In the genomic region with DNA sequence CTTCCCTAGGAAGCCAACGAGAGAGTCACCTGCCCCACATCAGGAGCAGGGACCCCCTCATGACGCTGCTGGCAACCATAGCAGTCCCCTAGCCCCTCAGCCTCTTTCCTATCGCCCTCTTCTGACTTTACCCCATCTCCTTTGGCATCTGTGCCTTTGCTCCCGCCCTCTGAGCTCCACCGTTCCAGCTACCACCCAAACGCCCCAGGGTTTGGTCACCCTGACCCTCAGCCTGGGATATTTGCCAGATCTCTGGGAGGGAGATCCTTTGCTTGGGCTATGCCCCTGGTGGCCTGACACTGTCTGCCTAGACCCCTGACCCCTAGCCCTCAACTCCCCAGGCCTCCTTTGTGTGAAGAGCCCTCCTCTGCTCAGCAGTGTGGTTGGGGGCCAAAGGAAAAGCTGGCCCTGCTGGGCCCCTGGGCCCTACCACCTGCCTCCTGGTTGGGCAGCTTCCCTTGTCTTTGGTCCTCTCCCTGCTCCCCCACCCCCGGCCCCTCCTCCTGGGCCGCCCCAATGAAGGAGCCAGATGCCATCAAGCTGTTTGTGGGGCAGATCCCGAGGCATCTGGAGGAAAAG, we compare ENCODE assay signal across 13 mouse cellular contexts. TPM values are rescaled to one million over a fixed set of nuclear protein-coding genes. Genes with fewer than 3 reads are reported as not detected.
DNase-seq lines count a peak whose midpoint lies in the region; ATAC-seq and TF ChIP-seq lines count a peak whose summit lies in the region.
"Had no signal": no experiment of that assay in that cellular context is flagged by ENCODE, and none has a peak within 500 bp of the region (broad histone marks: within the 10 kb centered on the region; RNA-seq: fewer than 3 reads in every experiment).

No protein-coding gene starts in this region.

- ATAC-seq in intestine, embryonic 14.5 days (replicated peaks; ENCODE audit: low FRiP score, low TSS enrichment, low read depth): no peak
- no peak for ATAC-seq in intestine, postnatal 0 days
- ATAC-seq in hindbrain, embryonic 14.5 days (ENCODE audit: low FRiP score): peak; percentile 12
- ATAC-seq in midbrain, postnatal 0 days (ENCODE audit: low FRiP score): peak; percentile 42
- ATAC-seq in erythroid progenitor cell, adult 5-6 weeks (replicated peaks; ENCODE audit: low FRiP score, poor library complexity, severe bottlenecking): no peak

- H3K36me3 ChIP-seq in intestine, embryonic 14.5 days (ENCODE audit: control insufficient read depth, insufficient read depth, low read length): no peaks in the 10 kb centered on the region
- no peaks in the 10 kb centered on the region for H3K36me3 ChIP-seq in intestine, postnatal 0 days (ENCODE audit: control insufficient read depth, insufficient read depth)
- no peaks in the 10 kb centered on the region for H3K36me3 ChIP-seq in embryonic facial prominence, embryonic 10.5 days (replicated peaks)
- H3K36me3 ChIP-seq in hindbrain, embryonic 14.5 days (replicated peaks; ENCODE audit: control insufficient read depth, insufficient read depth): peaks cover 24% of the 10 kb centered on the region
- H3K36me3 ChIP-seq in midbrain, postnatal 0 days (ENCODE audit: insufficient read depth, low read length): no peaks in the 10 kb centered on the region; the same call in 1 of the 2 replicates

- 0 out of 2 replicates have a peak, but pooled peaks cover 10% of the 10 kb centered on the region for H3K4me1 ChIP-seq in intestine, embryonic 14.5 days (replicated peaks; ENCODE audit: control insufficient read depth, insufficient read depth, low read length)
- H3K4me1 ChIP-seq in intestine, postnatal 0 days (replicated peaks; ENCODE audit: control insufficient read depth, insufficient read depth, low read length): no peaks in the 10 kb centered on the region
- H3K4me1 ChIP-seq in embryonic facial prominence, embryonic 10.5 days: peaks cover 55% of the 10 kb centered on the region
- H3K4me1 ChIP-seq in hindbrain, embryonic 14.5 days (replicated peaks; ENCODE audit: control insufficient read depth, insufficient read depth, low read length): peaks cover 54% of the 10 kb centered on the region
- H3K4me1 ChIP-seq in midbrain, postnatal 0 days (ENCODE audit: insufficient read depth, low read length): peaks cover 29% of the 10 kb centered on the region

- no peak for DNase-seq in intestine, embryonic 14.5 days (ENCODE audit: low spot score)
- DNase-seq in embryonic facial prominence, embryonic 10.5 days (ENCODE audit: low spot score): no peak
- DNase-seq in hindbrain, embryonic 14.5 days (ENCODE audit: low spot score): no peak
- no peak for DNase-seq in midbrain, postnatal 0 days (ENCODE audit: low spot score)
- no peak for DNase-seq in gastrocnemius, adult 18-20 months (ENCODE audit: low spot score)
- DNase-seq in right cerebral cortex, postnatal 25 days: no peak
- DNase-seq: kidney, adult 11 months; lung, postnatal 36 days had no signal

- peak overlapping the region; percentile 16; the same call in 1 of the 2 replicates for H3K4me3 ChIP-seq in intestine, embryonic 14.5 days (ENCODE audit: low read depth, low read length)
- H3K4me3 ChIP-seq in intestine, postnatal 0 days (ENCODE audit: low read depth, low read length): no peak overlapping the region
- peak overlapping the region; percentile 55 for H3K4me3 ChIP-seq in embryonic facial prominence, embryonic 10.5 days
- H3K4me3 ChIP-seq in hindbrain, embryonic 14.5 days (replicated peaks; ENCODE audit: low read length): peak overlapping the region; percentile 77
- H3K4me3 ChIP-seq in midbrain, postnatal 0 days (ENCODE audit: low read depth, low read length): peak overlapping the region; percentile 66

- peaks cover 7% of the 10 kb centered on the region; the same call in 1 of the 2 replicates for H3K27me3 ChIP-seq in intestine, embryonic 14.5 days (replicated peaks; ENCODE audit: control insufficient read depth, insufficient read depth, low read length)
- peaks cover 10% of the 10 kb centered on the region for H3K27me3 ChIP-seq in intestine, postnatal 0 days (replicated peaks; ENCODE audit: control insufficient read depth, insufficient read depth, low read length)
- peaks cover 39% of the 10 kb centered on the region for H3K27me3 ChIP-seq in embryonic facial prominence, embryonic 10.5 days (replicated peaks; ENCODE audit: low read depth, poor library complexity, severe bottlenecking)
- H3K27me3 ChIP-seq in hindbrain, embryonic 14.5 days (ENCODE audit: control insufficient read depth, insufficient read depth, low read length): no peaks in the 10 kb centered on the region
- no peaks in the 10 kb centered on the region for H3K27me3 ChIP-seq in midbrain, postnatal 0 days (ENCODE audit: insufficient read depth, low read length)
- H3K27me3 ChIP-seq: CH12.LX had no signal

- H3K4me2 ChIP-seq in intestine, embryonic 14.5 days (ENCODE audit: low read length): no peak overlapping the region
- H3K4me2 ChIP-seq in intestine, postnatal 0 days (replicated peaks; ENCODE audit: low read depth): no peak overlapping the region
- H3K4me2 ChIP-seq in hindbrain, embryonic 14.5 days (replicated peaks): peak overlapping the region; percentile 74
- peak overlapping the region; percentile 96 for H3K4me2 ChIP-seq in midbrain, postnatal 0 days (ENCODE audit: low read depth, low read length, poor library complexity, severe bottlenecking)

- no peak overlapping the region for H3K9ac ChIP-seq in intestine, embryonic 14.5 days (ENCODE audit: low read length)
- no peak overlapping the region for H3K9ac ChIP-seq in intestine, postnatal 0 days (ENCODE audit: low read depth, low read length)
- H3K9ac ChIP-seq in hindbrain, embryonic 14.5 days: peak overlapping the region; percentile 97
- H3K9ac ChIP-seq in midbrain, postnatal 0 days (replicated peaks; ENCODE audit: low read length, poor library complexity, severe bottlenecking): peak overlapping the region; percentile 91

- TF ChIP-seq CTCF in intestine, postnatal 0 days (IDR thresholded peaks at IDR 0.05; ENCODE audit: low read depth): no peak
- no peak for TF ChIP-seq CTCF in midbrain, postnatal 0 days (IDR thresholded peaks at IDR 0.05)

- WGBS in intestine, embryonic 14.5 days: 10% methylated on average over 8 of the region's 9 CpGs
- 23% methylated on average over 9 of the region's 9 CpGs for WGBS in intestine, postnatal 0 days
- WGBS in embryonic facial prominence, embryonic 10.5 days: 7% methylated on average over 9 of the region's 9 CpGs
- 2% methylated on average over 9 of the region's 9 CpGs for WGBS in hindbrain, embryonic 14.5 days
- WGBS in midbrain, postnatal 0 days: 2% methylated on average over 9 of the region's 9 CpGs

- H3K27ac ChIP-seq in intestine, embryonic 14.5 days (ENCODE audit: low read depth): no peak overlapping the region
- no peak overlapping the region for H3K27ac ChIP-seq in intestine, postnatal 0 days (ENCODE audit: low read depth, low read length)
- peak overlapping the region; percentile 73 for H3K27ac ChIP-seq in embryonic facial prominence, embryonic 10.5 days (replicated peaks)
- H3K27ac ChIP-seq in hindbrain, embryonic 14.5 days: peak overlapping the region; percentile 95
- peak overlapping the region; percentile 89 for H3K27ac ChIP-seq in midbrain, postnatal 0 days (ENCODE audit: low read depth, low read length)

- H3K9me3 ChIP-seq in intestine, embryonic 14.5 days (ENCODE audit: control insufficient read depth, low read length): no peaks in the 10 kb centered on the region
- H3K9me3 ChIP-seq in intestine, postnatal 0 days (ENCODE audit: control insufficient read depth): no peaks in the 10 kb centered on the region
- no peaks in the 10 kb centered on the region for H3K9me3 ChIP-seq in embryonic facial prominence, embryonic 10.5 days
- H3K9me3 ChIP-seq in hindbrain, embryonic 14.5 days (ENCODE audit: control insufficient read depth, low read length): no peaks in the 10 kb centered on the region
- no peaks in the 10 kb centered on the region for H3K9me3 ChIP-seq in midbrain, postnatal 0 days (ENCODE audit: low read length)

RNA-seq across cellular contexts. Expression of gene Celf3, which starts 0.6 kb away (rescaled TPM):
- polyA plus RNA-seq in intestine, embryonic 14.5 days (2014; fragmentation: Nextera tagmentation; extraction: Ambion mirVana): 47.7 and 54.3 TPM in 2 replicates
- 12.2 and 12.8 TPM in 2 replicates for polyA plus RNA-seq in intestine, postnatal 0 days (2015; fragmentation: Nextera tagmentation; extraction: Ambion mirVana)
- polyA plus RNA-seq in embryonic facial prominence, embryonic 10.5 days (2016; fragmentation: Nextera tagmentation; extraction: Ambion mirVana): 25.4 and 28.7 TPM in 2 replicates
- 182 and 237 TPM in 2 replicates for polyA plus RNA-seq in hindbrain, embryonic 14.5 days (2014; fragmentation: Nextera tagmentation; extraction: Ambion mirVana)
- total RNA-seq in midbrain, postnatal 0 days (2014; rRNA removed): 203 and 205 TPM in 2 replicates
- 187 and 219 TPM in 2 replicates for polyA plus RNA-seq in midbrain, postnatal 0 days (2015; fragmentation: Nextera tagmentation; extraction: Ambion mirVana)
- total RNA-seq in gastrocnemius, adult 18-20 months (2021): not detected
- not detected in 2 replicates for total RNA-seq in erythroid progenitor cell, adult 5-6 weeks (2015; ENCODE audit: low replicate concordance)
- total RNA-seq in erythroid progenitor cell, adult 5-6 weeks (2017; ENCODE audit: low replicate concordance): not detected in 2 replicates

RNA-seq across cellular contexts. Expression of gene Riiad1, which starts 1.5 kb away (rescaled TPM):
- 8.1 and 9.3 TPM in 2 replicates for polyA plus RNA-seq in intestine, embryonic 14.5 days (2014; fragmentation: Nextera tagmentation; extraction: Ambion mirVana)
- polyA plus RNA-seq in intestine, postnatal 0 days (2015; fragmentation: Nextera tagmentation; extraction: Ambion mirVana): 3.5 and 3.9 TPM in 2 replicates
- 1.8 and 3.2 TPM in 2 replicates for polyA plus RNA-seq in embryonic facial prominence, embryonic 10.5 days (2016; fragmentation: Nextera tagmentation; extraction: Ambion mirVana)
- polyA plus RNA-seq in hindbrain, embryonic 14.5 days (2014; fragmentation: Nextera tagmentation; extraction: Ambion mirVana): 15.8 and 24.9 TPM in 2 replicates
- total RNA-seq in midbrain, postnatal 0 days (2014; rRNA removed): 6.6 and 6.7 TPM in 2 replicates
- polyA plus RNA-seq in midbrain, postnatal 0 days (2015; fragmentation: Nextera tagmentation; extraction: Ambion mirVana): 19.4 and 23.3 TPM in 2 replicates
- 10 to 100 TPM; 12.9 to 13.0 TPM for total RNA-seq in gastrocnemius, adult 18-20 months (2021)
- not detected in 2 replicates for total RNA-seq in erythroid progenitor cell, adult 5-6 weeks (2015; ENCODE audit: low replicate concordance)
- not detected in 2 replicates for total RNA-seq in erythroid progenitor cell, adult 5-6 weeks (2017; ENCODE audit: low replicate concordance)
- total RNA-seq: CH12.LX had no signal

RNA-seq across cellular contexts. Expression of gene Oaz3, which starts 35.0 kb away (rescaled TPM):
- polyA plus RNA-seq in intestine, embryonic 14.5 days (2014; fragmentation: Nextera tagmentation; extraction: Ambion mirVana): 0.26 and 0.51 TPM in 2 replicates
- 0.35 and 0.56 TPM in 2 replicates for polyA plus RNA-seq in intestine, postnatal 0 days (2015; fragmentation: Nextera tagmentation; extraction: Ambion mirVana)
- polyA plus RNA-seq in embryonic facial prominence, embryonic 10.5 days (2016; fragmentation: Nextera tagmentation; extraction: Ambion mirVana): 0.56 and 0.60 TPM in 2 replicates
- polyA plus RNA-seq in hindbrain, embryonic 14.5 days (2014; fragmentation: Nextera tagmentation; extraction: Ambion mirVana): 0.89 and 1.2 TPM in 2 replicates
- not detected in 2 replicates for total RNA-seq in midbrain, postnatal 0 days (2014; rRNA removed)
- 0.68 and 1.1 TPM in 2 replicates for polyA plus RNA-seq in midbrain, postnatal 0 days (2015; fragmentation: Nextera tagmentation; extraction: Ambion mirVana)
- total RNA-seq in gastrocnemius, adult 18-20 months (2021): not detected
- total RNA-seq in erythroid progenitor cell, adult 5-6 weeks (2015; ENCODE audit: low replicate concordance): 0.84 TPM in 1 of 2 replicates, not detected in the other
- total RNA-seq in erythroid progenitor cell, adult 5-6 weeks (2017; ENCODE audit: low replicate concordance): not detected in 2 replicates
- total RNA-seq: gastrocnemius, postnatal 4 days; left cerebral cortex, postnatal 10 days had no signal

RNA-seq across cellular contexts. Expression of gene Mrpl9, which starts 35.6 kb away (rescaled TPM):
- 73.2 and 76.2 TPM in 2 replicates for polyA plus RNA-seq in intestine, embryonic 14.5 days (2014; fragmentation: Nextera tagmentation; extraction: Ambion mirVana)
- polyA plus RNA-seq in intestine, postnatal 0 days (2015; fragmentation: Nextera tagmentation; extraction: Ambion mirVana): 33.5 and 35.2 TPM in 2 replicates
- polyA plus RNA-seq in embryonic facial prominence, embryonic 10.5 days (2016; fragmentation: Nextera tagmentation; extraction: Ambion mirVana): 68.5 and 71.4 TPM in 2 replicates
- polyA plus RNA-seq in hindbrain, embryonic 14.5 days (2014; fragmentation: Nextera tagmentation; extraction: Ambion mirVana): 58.4 and 59.9 TPM in 2 replicates
- total RNA-seq in midbrain, postnatal 0 days (2014; rRNA removed): 52.5 and 56.8 TPM in 2 replicates
- 56.1 and 58.7 TPM in 2 replicates for polyA plus RNA-seq in midbrain, postnatal 0 days (2015; fragmentation: Nextera tagmentation; extraction: Ambion mirVana)
- total RNA-seq in gastrocnemius, adult 18-20 months (2021): 10 to 100 TPM; 30.0 to 33.8 TPM
- 15.5 and 19.5 TPM in 2 replicates for total RNA-seq in erythroid progenitor cell, adult 5-6 weeks (2015; ENCODE audit: low replicate concordance)
- 17.7 and 27.5 TPM in 2 replicates for total RNA-seq in erythroid progenitor cell, adult 5-6 weeks (2017; ENCODE audit: low replicate concordance)

Comparison
In these comparisons a context has a peak if more than half of its experiments do, and no peak if none do; other contexts are left out.
1. ATAC-seq: peak in hindbrain, embryonic 14.5 days (single experiment) and midbrain, postnatal 0 days (single experiment); none in intestine, embryonic 14.5 days (single experiment), intestine, postnatal 0 days (single experiment) and erythroid progenitor cell, adult 5-6 weeks (single experiment).
2. H3K27ac ChIP-seq: peak in embryonic facial prominence, embryonic 10.5 days (single experiment), hindbrain, embryonic 14.5 days (single experiment) and midbrain, postnatal 0 days (single experiment); none in intestine, embryonic 14.5 days (single experiment) and intestine, postnatal 0 days (single experiment).
3. H3K4me2 ChIP-seq: peak in hindbrain, embryonic 14.5 days (single experiment) and midbrain, postnatal 0 days (single experiment); none in intestine, embryonic 14.5 days (single experiment) and intestine, postnatal 0 days (single experiment).
4. H3K9ac ChIP-seq: peak in hindbrain, embryonic 14.5 days (single experiment) and midbrain, postnatal 0 days (single experiment); none in intestine, embryonic 14.5 days (single experiment) and intestine, postnatal 0 days (single experiment).